Mouse (Mus musculus): ENCODE data around the gene Plxna2. TPM values are rescaled to one million over a fixed set of nuclear protein-coding genes. Genes with fewer than 3 reads are reported as not detected.

The Plxna2 gene
- polyA plus RNA-seq, 1 experiment from 2014 or later: 6.5 TPM

DNA sequence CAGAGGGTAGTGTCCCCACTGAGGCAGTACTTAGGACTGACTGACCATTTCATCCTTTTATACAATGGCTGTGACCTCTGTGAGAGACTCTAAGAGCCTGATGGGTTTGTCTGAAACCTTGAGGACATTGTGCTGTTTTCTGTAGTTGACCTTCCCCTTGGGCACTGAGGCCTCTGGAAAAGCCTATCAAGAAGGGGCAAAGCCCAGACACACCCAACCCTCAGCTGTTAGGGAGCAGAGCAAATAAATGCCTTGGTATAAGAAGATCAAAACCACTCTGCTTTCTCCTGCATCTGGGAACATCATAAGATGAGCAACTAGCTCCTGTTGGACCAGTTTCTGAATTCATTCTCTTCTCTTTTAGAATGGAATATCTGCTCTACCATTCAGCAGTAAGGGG is 191.6 kb downstream of the Plxna2 start:
- peaks cover 83% of the 10 kb centered on the region for H3K36me3 ChIP-seq (ENCODE audit: control insufficient read depth, insufficient read depth, low read length)
- ATAC-seq (ENCODE audit: insufficient number of reproducible peaks, insufficient read depth, low FRiP score, low read depth): no peak
- peaks cover 0 to 7% of the 10 kb centered on the region in 2 experiments; a peak in 2 of 4 replicates for H3K4me1 ChIP-seq (ENCODE audit: control insufficient read depth in 2 of 2, insufficient read depth in 2 of 2, low read length in 2 of 2)
- no peak overlapping the region for H3K4me3 ChIP-seq (ENCODE audit: control insufficient read depth in 1 of 2, insufficient read depth in 1 of 2, low read depth in 1 of 2, low read length in 2 of 2)
- H3K9ac ChIP-seq (ENCODE audit: low read length): no peak overlapping the region
- no peaks in the 10 kb centered on the region for H3K27me3 ChIP-seq (ENCODE audit: control insufficient read depth, insufficient read depth, low read length)
- H3K4me2 ChIP-seq (ENCODE audit: low read length): no peak overlapping the region
- no peak overlapping the region for H3K27ac ChIP-seq (replicated peaks in 1 of 2; ENCODE audit: control insufficient read depth in 1 of 2, insufficient read depth in 1 of 2, low read depth in 2 of 2, low read length in 2 of 2)
- no peaks in the 10 kb centered on the region for H3K9me3 ChIP-seq (ENCODE audit: control insufficient read depth, low read length)

DNA sequence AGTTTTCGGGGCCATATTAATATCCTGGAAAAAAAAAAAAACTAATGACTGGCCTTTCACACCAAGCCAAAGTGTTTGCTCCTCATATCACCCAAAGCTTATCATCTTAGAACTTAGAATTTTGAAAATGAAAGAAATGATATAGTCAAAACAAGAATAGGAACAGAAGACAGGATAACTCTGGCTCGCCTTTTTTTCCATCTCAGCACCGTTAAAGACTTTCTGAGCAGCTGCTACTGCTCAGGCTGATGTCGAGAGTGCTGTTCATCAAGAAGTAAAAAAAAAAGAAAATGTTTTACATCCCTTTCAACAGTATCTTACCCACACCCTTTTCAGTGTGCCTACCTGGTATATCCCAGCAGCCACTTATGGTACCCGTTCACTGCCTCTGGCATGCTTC is 196.2 kb downstream of the Plxna2 start:
- Histone ChIP-seq H3K4me1 (ENCODE audit: control insufficient read depth in 2 of 2, insufficient read depth in 2 of 2, low read length in 2 of 2) (peaks cover 6 to 24% of the 10 kb centered on the region in 2 experiments), H3K4me3 (ENCODE audit: control insufficient read depth in 1 of 2, insufficient read depth in 1 of 2, low read depth in 1 of 2, low read length in 2 of 2) (no peak overlapping the region), H3K36me3 (ENCODE audit: control insufficient read depth, insufficient read depth, low read length) (peaks cover 42% of the 10 kb centered on the region), H3K9ac (ENCODE audit: low read length) (no peak overlapping the region), H3K27me3 (ENCODE audit: control insufficient read depth, insufficient read depth, low read length) (no peaks in the 10 kb centered on the region), H3K9me3 (ENCODE audit: control insufficient read depth, low read length) (no peaks in the 10 kb centered on the region), H3K27ac (replicated peaks in 1 of 2; ENCODE audit: control insufficient read depth in 1 of 2, insufficient read depth in 1 of 2, low read depth in 2 of 2, low read length in 2 of 2) (no peak overlapping the region), H3K4me2 (ENCODE audit: low read length) (no peak overlapping the region)
- ATAC-seq (ENCODE audit: insufficient number of reproducible peaks, insufficient read depth, low FRiP score, low read depth): no peak
- 71% methylated on average over 5 of the region's 5 CpGs for WGBS

DNA sequence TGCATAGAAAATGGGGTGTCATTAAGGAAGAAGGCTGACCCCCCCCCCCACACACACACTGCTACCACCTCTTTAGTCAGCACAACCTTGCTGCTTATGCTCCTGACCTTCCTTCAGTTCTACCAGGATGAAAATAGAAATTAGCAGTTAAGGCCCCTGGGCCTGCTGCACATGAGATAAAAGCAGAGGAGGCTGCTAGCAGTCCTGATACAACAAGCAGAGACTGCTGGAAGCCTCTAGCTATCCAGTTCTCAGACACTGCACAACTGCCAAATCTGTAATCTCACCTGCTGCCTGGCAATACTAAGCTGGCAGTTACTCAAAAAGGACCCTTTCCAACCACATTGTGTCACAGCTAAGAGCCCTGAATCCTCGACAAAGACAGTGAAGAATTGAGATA is 197.5 kb downstream of the Plxna2 start:
- Histone ChIP-seq H3K27ac (replicated peaks in 1 of 2; ENCODE audit: control insufficient read depth in 1 of 2, insufficient read depth in 1 of 2, low read depth in 2 of 2, low read length in 2 of 2) (peak overlapping the region; percentile 84 to 88), H3K9me3 (ENCODE audit: control insufficient read depth, low read length) (no peaks in the 10 kb centered on the region), H3K36me3 (ENCODE audit: control insufficient read depth, insufficient read depth, low read length) (peaks cover 28% of the 10 kb centered on the region), H3K4me1 (ENCODE audit: control insufficient read depth in 2 of 2, insufficient read depth in 2 of 2, low read length in 2 of 2) (peaks cover 6 to 22% of the 10 kb centered on the region in 2 experiments), H3K4me2 (ENCODE audit: low read length) (peak overlapping the region; percentile 27; the same call in 1 of the 2 replicates), H3K9ac (ENCODE audit: low read length) (peak overlapping the region; percentile 34; the same call in 1 of the 2 replicates), H3K27me3 (ENCODE audit: control insufficient read depth, insufficient read depth, low read length) (no peaks in the 10 kb centered on the region), H3K4me3 (ENCODE audit: control insufficient read depth in 1 of 2, insufficient read depth in 1 of 2, low read depth in 1 of 2, low read length in 2 of 2) (no peak overlapping the region)
- WGBS: 15% methylated on average over 1 of the region's 1 CpGs
- 0 out of 2 replicates have a peak, but pooled peaks have one; percentile 57 for ATAC-seq (ENCODE audit: insufficient number of reproducible peaks, insufficient read depth, low FRiP score, low read depth)

DNA sequence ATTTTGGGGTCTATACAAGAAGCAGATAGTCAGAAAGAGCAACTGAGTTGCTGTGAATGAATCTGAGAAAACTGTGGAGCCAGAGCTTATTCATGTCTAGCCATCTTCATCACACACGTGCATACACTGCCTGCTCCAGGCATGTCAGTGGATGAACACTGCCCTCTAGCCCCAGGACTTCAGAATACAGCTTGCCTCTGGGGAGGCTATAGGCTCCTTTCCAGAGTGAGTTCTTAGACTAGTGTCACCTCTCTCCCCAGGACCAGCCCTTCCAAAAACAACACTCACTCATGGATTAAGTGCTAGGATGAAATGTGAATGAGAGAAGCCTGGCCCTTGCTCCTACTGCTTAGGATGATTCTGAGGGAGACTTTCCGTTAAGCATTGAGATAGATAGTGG is 198.9 kb downstream of the Plxna2 start:
- H3K27me3 ChIP-seq (ENCODE audit: control insufficient read depth, insufficient read depth, low read length): no peaks in the 10 kb centered on the region
- H3K4me1 ChIP-seq (ENCODE audit: control insufficient read depth in 2 of 2, insufficient read depth in 2 of 2, low read length in 2 of 2): peaks cover 9 to 34% of the 10 kb centered on the region in 2 experiments
- no peak overlapping the region for H3K4me3 ChIP-seq (ENCODE audit: control insufficient read depth in 1 of 2, insufficient read depth in 1 of 2, low read depth in 1 of 2, low read length in 2 of 2)
- H3K27ac ChIP-seq (replicated peaks in 1 of 2; ENCODE audit: control insufficient read depth in 1 of 2, insufficient read depth in 1 of 2, low read depth in 2 of 2, low read length in 2 of 2): no peak overlapping the region
- H3K4me2 ChIP-seq (ENCODE audit: low read length): no peak overlapping the region
- H3K9ac ChIP-seq (ENCODE audit: low read length): no peak overlapping the region
- H3K9me3 ChIP-seq (ENCODE audit: control insufficient read depth, low read length): no peaks in the 10 kb centered on the region
- ATAC-seq (ENCODE audit: insufficient number of reproducible peaks, insufficient read depth, low FRiP score, low read depth): peak; percentile 69; the same call in 1 of the 2 replicates
- 34% methylated on average over 2 of the region's 2 CpGs for WGBS
- peaks cover 14% of the 10 kb centered on the region for H3K36me3 ChIP-seq (ENCODE audit: control insufficient read depth, insufficient read depth, low read length)

DNA sequence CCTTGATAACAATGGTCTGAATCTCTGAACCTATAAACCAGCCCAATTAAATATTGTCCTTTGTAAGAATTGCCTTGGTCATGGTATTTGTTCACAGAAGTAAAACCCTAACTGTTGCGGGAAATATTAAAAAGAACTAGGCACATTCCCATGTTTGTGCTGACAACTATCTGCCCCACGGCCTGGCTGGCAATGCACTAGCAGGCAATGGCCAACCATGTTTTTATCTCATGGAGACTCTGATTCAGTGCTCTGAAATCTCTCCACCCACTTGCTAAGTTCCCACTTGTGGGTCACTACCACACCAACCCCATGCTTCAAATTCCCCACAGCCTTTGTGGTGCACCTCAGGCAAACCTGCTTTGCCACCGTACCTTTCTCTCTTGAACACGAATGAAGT is 202.9 kb downstream of the Plxna2 start:
- Histone ChIP-seq H3K36me3 (ENCODE audit: control insufficient read depth, insufficient read depth, low read length) (no peaks in the 10 kb centered on the region), H3K9me3 (ENCODE audit: control insufficient read depth, low read length) (no peaks in the 10 kb centered on the region), H3K9ac (ENCODE audit: low read length) (no peak overlapping the region), H3K4me2 (ENCODE audit: low read length) (no peak overlapping the region), H3K27me3 (ENCODE audit: control insufficient read depth, insufficient read depth, low read length) (no peaks in the 10 kb centered on the region), H3K27ac (replicated peaks in 1 of 2; ENCODE audit: control insufficient read depth in 1 of 2, insufficient read depth in 1 of 2, low read depth in 2 of 2, low read length in 2 of 2) (peak overlapping the region; percentile 28 to 35; a peak in 3 of 4 replicates), H3K4me1 (ENCODE audit: control insufficient read depth in 2 of 2, insufficient read depth in 2 of 2, low read length in 2 of 2) (peaks cover 6 to 22% of the 10 kb centered on the region in 2 experiments), H3K4me3 (ENCODE audit: control insufficient read depth in 1 of 2, insufficient read depth in 1 of 2, low read depth in 1 of 2, low read length in 2 of 2) (no peak overlapping the region)
- WGBS: 62% methylated on average over 4 of the region's 4 CpGs
- no peak for ATAC-seq (ENCODE audit: insufficient number of reproducible peaks, insufficient read depth, low FRiP score, low read depth)

DNA sequence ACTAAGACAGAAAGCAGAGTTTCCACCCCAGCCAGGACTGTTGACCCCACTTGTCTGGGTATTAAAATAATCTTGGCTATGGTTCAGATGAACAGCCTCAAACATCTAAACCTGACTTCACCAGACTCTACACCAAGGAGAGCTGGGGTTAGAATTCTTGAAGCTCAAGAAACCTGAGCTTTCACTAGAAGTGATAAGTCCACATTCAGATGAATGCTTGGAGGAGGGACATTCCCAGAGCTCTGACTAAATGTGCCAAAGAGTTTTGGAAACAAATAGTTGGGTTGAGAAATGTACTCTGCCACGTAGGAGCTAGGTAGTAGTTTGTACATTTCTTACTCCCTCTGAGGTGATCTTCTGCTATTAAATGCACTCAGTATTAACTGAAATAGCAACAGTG is 203.7 kb downstream of the Plxna2 start:
- Histone ChIP-seq H3K9me3 (ENCODE audit: control insufficient read depth, low read length) (no peaks in the 10 kb centered on the region), H3K4me1 (ENCODE audit: control insufficient read depth in 2 of 2, insufficient read depth in 2 of 2, low read length in 2 of 2) (peaks cover 3 to 17% of the 10 kb centered on the region in 2 experiments), H3K4me2 (ENCODE audit: low read length) (no peak overlapping the region), H3K4me3 (ENCODE audit: control insufficient read depth in 1 of 2, insufficient read depth in 1 of 2, low read depth in 1 of 2, low read length in 2 of 2) (no peak overlapping the region), H3K36me3 (ENCODE audit: control insufficient read depth, insufficient read depth, low read length) (no peaks in the 10 kb centered on the region), H3K27ac (replicated peaks in 1 of 2; ENCODE audit: control insufficient read depth in 1 of 2, insufficient read depth in 1 of 2, low read depth in 2 of 2, low read length in 2 of 2) (peak overlapping the region; percentile 35 to 37; a peak in 3 of 4 replicates), H3K9ac (ENCODE audit: low read length) (no peak overlapping the region), H3K27me3 (ENCODE audit: control insufficient read depth, insufficient read depth, low read length) (no peaks in the 10 kb centered on the region)
- WGBS: 58% methylated on average over 1 of the region's 1 CpGs
- ATAC-seq (ENCODE audit: insufficient number of reproducible peaks, insufficient read depth, low FRiP score, low read depth): peak; percentile 17; the same call in 1 of the 2 replicates

DNA sequence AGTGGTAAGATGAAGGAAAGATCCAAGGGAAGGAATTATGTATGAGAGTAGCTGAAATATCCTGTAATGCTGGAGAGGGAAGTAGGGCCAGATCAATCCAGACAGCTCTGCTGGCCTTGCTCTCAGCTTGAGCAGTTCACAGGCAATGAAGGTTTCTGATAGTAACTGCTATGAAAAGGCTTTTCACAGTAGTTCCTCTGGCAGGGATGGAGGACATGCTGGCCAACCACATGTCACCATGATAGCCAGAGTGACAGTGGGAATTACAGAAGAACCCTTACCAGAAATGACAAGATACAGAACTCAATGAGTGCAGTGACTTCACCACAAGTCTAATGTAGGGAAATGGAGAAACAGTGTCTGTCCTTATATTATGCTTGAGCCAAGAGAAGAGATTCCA is 210.3 kb downstream of the Plxna2 start:
- no peak overlapping the region for H3K4me3 ChIP-seq (ENCODE audit: control insufficient read depth in 1 of 2, insufficient read depth in 1 of 2, low read depth in 1 of 2, low read length in 2 of 2)
- H3K4me2 ChIP-seq (ENCODE audit: low read length): no peak overlapping the region
- no peak for ATAC-seq (ENCODE audit: insufficient number of reproducible peaks, insufficient read depth, low FRiP score, low read depth)
- H3K36me3 ChIP-seq (ENCODE audit: control insufficient read depth, insufficient read depth, low read length): no peaks in the 10 kb centered on the region
- no peak overlapping the region for H3K9ac ChIP-seq (ENCODE audit: low read length)
- H3K9me3 ChIP-seq (ENCODE audit: control insufficient read depth, low read length): no peaks in the 10 kb centered on the region
- no peak overlapping the region for H3K27ac ChIP-seq (replicated peaks in 1 of 2; ENCODE audit: control insufficient read depth in 1 of 2, insufficient read depth in 1 of 2, low read depth in 2 of 2, low read length in 2 of 2)
- no peaks in the 10 kb centered on the region for H3K27me3 ChIP-seq (ENCODE audit: control insufficient read depth, insufficient read depth, low read length)
- 0 out of 4 replicates have a peak, but pooled peaks cover 0 to 3% of the 10 kb centered on the region in 2 experiments for H3K4me1 ChIP-seq (ENCODE audit: control insufficient read depth in 2 of 2, insufficient read depth in 2 of 2, low read length in 2 of 2)

DNA sequence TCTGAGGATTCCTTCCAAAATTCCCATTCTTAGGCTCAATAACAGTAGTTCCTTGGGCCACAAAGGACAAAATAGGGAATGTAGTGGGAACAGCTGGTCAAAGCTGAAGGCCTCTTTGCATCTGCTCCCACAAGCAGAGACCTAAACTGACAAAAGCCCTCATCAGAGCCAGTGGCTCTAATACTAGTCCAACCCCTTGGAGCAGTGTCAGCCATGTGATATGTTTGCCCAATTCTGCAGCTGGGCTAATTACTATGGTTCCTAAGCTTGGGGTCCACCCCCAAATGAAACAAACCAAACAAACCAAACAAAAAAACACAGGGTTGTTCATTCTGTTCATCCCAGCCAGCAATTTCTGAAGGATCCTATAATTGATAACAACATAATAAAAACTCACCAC is 217.2 kb downstream of the Plxna2 start:
- no peaks in the 10 kb centered on the region for H3K4me1 ChIP-seq (ENCODE audit: control insufficient read depth in 2 of 2, insufficient read depth in 2 of 2, low read length in 2 of 2)
- no peak for ATAC-seq (ENCODE audit: insufficient number of reproducible peaks, insufficient read depth, low FRiP score, low read depth)
- no peaks in the 10 kb centered on the region for H3K9me3 ChIP-seq (ENCODE audit: control insufficient read depth, low read length)
- no peaks in the 10 kb centered on the region for H3K27me3 ChIP-seq (ENCODE audit: control insufficient read depth, insufficient read depth, low read length)
- H3K9ac ChIP-seq (ENCODE audit: low read length): no peak overlapping the region
- H3K36me3 ChIP-seq (ENCODE audit: control insufficient read depth, insufficient read depth, low read length): no peaks in the 10 kb centered on the region
- H3K4me2 ChIP-seq (ENCODE audit: low read length): no peak overlapping the region
- no peak overlapping the region for H3K27ac ChIP-seq (replicated peaks in 1 of 2; ENCODE audit: control insufficient read depth in 1 of 2, insufficient read depth in 1 of 2, low read depth in 2 of 2, low read length in 2 of 2)
- no peak overlapping the region for H3K4me3 ChIP-seq (ENCODE audit: control insufficient read depth in 1 of 2, insufficient read depth in 1 of 2, low read depth in 1 of 2, low read length in 2 of 2)
